Mouse (Mus musculus) neural tube, embryonic 15.5 days (tissue): ENCODE measurements around the gene Exosc1. TPM values are rescaled to one million over a fixed set of nuclear protein-coding genes. Genes with fewer than 3 reads are reported as not detected.
A peak's percentile ranks its signal among the peaks of the same experiment; 100 is the strongest.
"Not testable (repeated sequence)": the region's sequence is repeated elsewhere in the genome, so short reads cannot be mapped to it uniquely, and the experiment has no call there.

ENCODE experiments used
- ATAC-seq: fragments of 200-750 bp; cut with Nextera tagmentation; 2 replicates; pipeline ENCODE4 v1.8.0; 2017; ENCODE audit warnings: mild to moderate bottlenecking, moderate TSS enrichment, moderate library complexity; ENCODE audit not compliant: low FRiP score
- H3K27ac ChIP-seq: fragments of 300-500 bp; sonication (generic); replicated peaks from 2 replicates; pipeline ENCODE4 v1.5.1; 2015; ENCODE audit warnings: mild to moderate bottlenecking, inconsistent platforms
- H3K27me3 ChIP-seq: fragments of 300-500 bp; sonication (generic); replicated peaks from 2 replicates; pipeline ENCODE4 v1.6.1; 2015; ENCODE audit warnings: inconsistent platforms
- H3K36me3 ChIP-seq: fragments of 300-500 bp; sonication (generic); 2 replicates; pipeline ENCODE4 v1.6.1; 2015; ENCODE audit warnings: inconsistent platforms
- H3K4me1 ChIP-seq: fragments of 300-500 bp; sonication (generic); 2 replicates; pipeline ENCODE4 v1.6.1; 2015; ENCODE audit warnings: inconsistent platforms
- H3K4me2 ChIP-seq: fragments of 300-500 bp; sonication (generic); 2 replicates; pipeline ENCODE4 v1.6.1; 2015; ENCODE audit warnings: inconsistent platforms, mild to moderate bottlenecking, moderate library complexity
- H3K4me3 ChIP-seq: fragments of 300-500 bp; sonication (generic); replicated peaks from 2 replicates; pipeline ENCODE4 v1.5.1; 2015; ENCODE audit warnings: mild to moderate bottlenecking, inconsistent platforms
- H3K9ac ChIP-seq: fragments of 300-500 bp; sonication (generic); replicated peaks from 2 replicates; pipeline ENCODE4 v1.6.1; 2015; ENCODE audit warnings: mild to moderate bottlenecking, inconsistent platforms
- H3K9me3 ChIP-seq: fragments of 300-500 bp; sonication (generic); replicated peaks from 2 replicates; pipeline ENCODE4 v1.6.1; 2016; ENCODE audit warnings: inconsistent platforms
- WGBS: fragments of 180-500 bp; shearing (Covaris S2); methylation state at CpG from one replicate; pipeline ENCODE4 v1.1.7; 2015; ENCODE audit warnings: mixed read lengths; 5-methylcytosine and 5-hydroxymethylcytosine counted together
- polyA plus RNA-seq: library from polyadenylated mRNA; unstranded; fragments of >200 nt; fragmentation: Nextera tagmentation; extraction: Ambion mirVana; gene quantifications from 2 replicates; pipeline ENCODE4 v1.2.1, GENCODE M21; 2015

The Exosc1 gene
- polyA plus RNA-seq, 1 experiment from 2014 or later = 59.7 TPM

DNA sequence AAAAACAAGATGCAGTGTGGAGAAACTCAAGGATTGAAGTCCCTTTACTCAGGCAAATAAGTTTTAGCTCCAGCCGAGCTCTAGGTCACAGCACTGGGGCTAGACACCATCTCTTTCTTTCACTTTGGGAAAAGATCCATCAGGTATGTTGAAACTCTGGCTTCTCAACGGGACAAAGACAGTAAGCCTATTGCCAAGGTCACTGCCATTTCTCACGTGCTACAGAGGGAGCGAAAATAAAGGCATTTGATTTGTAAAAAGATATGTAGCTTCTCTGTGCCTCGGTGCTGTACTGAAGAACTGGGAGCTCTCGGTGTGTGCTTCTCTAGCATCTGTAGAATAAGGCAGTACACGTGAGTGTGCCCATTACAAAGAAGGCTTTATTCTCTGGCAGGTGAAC is 10.6 kb upstream of the Exosc1 start:
- H3K4me3 ChIP-seq = no peak overlapping the region
- H3K36me3 ChIP-seq = peaks cover 92% of the 10 kb centered on the region
- no peaks in the 10 kb centered on the region for H3K27me3 ChIP-seq
- no peaks in the 10 kb centered on the region for H3K4me1 ChIP-seq
- 92% methylated on average over 7 of the region's 7 CpGs for WGBS
- no peaks in the 10 kb centered on the region for H3K9me3 ChIP-seq
- H3K4me2 ChIP-seq = no peak overlapping the region
- H3K27ac ChIP-seq = no peak overlapping the region
- ATAC-seq = no peak
- no peak overlapping the region for H3K9ac ChIP-seq

GRCm38 (mm10) chr19:41938539-41938938 is 5.3 kb upstream of the Exosc1 start:
- H3K36me3 ChIP-seq = peaks cover 58% of the 10 kb centered on the region

GRCm38 (mm10) chr19:41935921-41936320 is 2.7 kb upstream of the Exosc1 start:
- Histone ChIP-seq H3K27ac (no peak overlapping the region), H3K9me3 (no peaks in the 10 kb centered on the region), H3K4me3 (no peak overlapping the region), H3K4me2 (no peak overlapping the region), H3K9ac (no peak overlapping the region), H3K36me3 (peaks cover 35% of the 10 kb centered on the region), H3K27me3 (no peaks in the 10 kb centered on the region), H3K4me1 (peaks cover 27% of the 10 kb centered on the region)
- ATAC-seq = no peak
- 98% methylated on average over 1 of the region's 1 CpGs for WGBS

More at GRCm38 (mm10) chr19:41938539-41938938, 5.3 kb upstream of the Exosc1 start:
- WGBS = 92% methylated on average over 5 of the region's 5 CpGs
- Histone ChIP-seq H3K9me3 (no peaks in the 10 kb centered on the region), H3K27me3 (no peaks in the 10 kb centered on the region), H3K27ac (no peak overlapping the region), H3K4me1 (peaks cover 17% of the 10 kb centered on the region), H3K9ac (no peak overlapping the region), H3K4me2 (no peak overlapping the region), H3K4me3 (no peak overlapping the region)
- no peak for ATAC-seq

- peak overlapping the region; percentile 78 for H3K4me2 ChIP-seq
- no peaks in the 10 kb centered on the region for H3K27me3 ChIP-seq
- H3K4me3 ChIP-seq = peak overlapping the region; percentile 88
- H3K9ac ChIP-seq = peak overlapping the region; percentile 80
- peaks cover 30% of the 10 kb centered on the region for H3K36me3 ChIP-seq
- WGBS = 7% methylated on average over 6 of the region's 6 CpGs
- H3K4me1 ChIP-seq = peaks cover 27% of the 10 kb centered on the region
- no peak overlapping the region for H3K27ac ChIP-seq
- no peaks in the 10 kb centered on the region for H3K9me3 ChIP-seq
- ATAC-seq = no peak
These were observed 901 bp upstream of the Exosc1 start for GRCm38 (mm10) chr19:41934124-41934523.

DNA sequence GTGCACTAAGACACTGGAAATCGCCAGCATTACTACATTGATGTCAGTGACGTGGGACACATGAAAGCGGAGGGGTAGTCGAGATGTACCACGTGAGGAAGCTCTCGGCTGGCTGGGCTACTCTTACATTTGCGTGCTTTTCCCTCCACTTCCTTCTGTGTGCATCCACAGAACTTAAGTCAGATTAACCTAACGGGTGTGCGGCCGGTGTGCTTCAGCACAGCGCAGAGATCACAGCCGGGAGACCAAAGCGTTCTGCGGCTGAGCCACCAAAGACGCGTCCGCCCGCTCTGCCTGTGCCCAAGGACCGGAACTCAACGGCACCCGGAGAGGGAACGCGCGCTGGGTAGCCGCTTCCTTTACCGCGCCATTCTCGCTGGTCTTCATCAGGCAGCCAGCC is 537 bp downstream of the Exosc1 start:
- Histone ChIP-seq H3K9me3 (no peaks in the 10 kb centered on the region), H3K4me1 (peaks cover 27% of the 10 kb centered on the region), H3K4me3 (peak overlapping the region; percentile 88), H3K27ac (peak overlapping the region; percentile 81), H3K27me3 (no peaks in the 10 kb centered on the region), H3K9ac (peak overlapping the region; percentile 75), H3K4me2 (peak overlapping the region; percentile 91), H3K36me3 (peaks cover 29% of the 10 kb centered on the region)
- ATAC-seq = peak; percentile 30
- WGBS = under 1% methylated on average over 28 of the region's 28 CpGs

DNA sequence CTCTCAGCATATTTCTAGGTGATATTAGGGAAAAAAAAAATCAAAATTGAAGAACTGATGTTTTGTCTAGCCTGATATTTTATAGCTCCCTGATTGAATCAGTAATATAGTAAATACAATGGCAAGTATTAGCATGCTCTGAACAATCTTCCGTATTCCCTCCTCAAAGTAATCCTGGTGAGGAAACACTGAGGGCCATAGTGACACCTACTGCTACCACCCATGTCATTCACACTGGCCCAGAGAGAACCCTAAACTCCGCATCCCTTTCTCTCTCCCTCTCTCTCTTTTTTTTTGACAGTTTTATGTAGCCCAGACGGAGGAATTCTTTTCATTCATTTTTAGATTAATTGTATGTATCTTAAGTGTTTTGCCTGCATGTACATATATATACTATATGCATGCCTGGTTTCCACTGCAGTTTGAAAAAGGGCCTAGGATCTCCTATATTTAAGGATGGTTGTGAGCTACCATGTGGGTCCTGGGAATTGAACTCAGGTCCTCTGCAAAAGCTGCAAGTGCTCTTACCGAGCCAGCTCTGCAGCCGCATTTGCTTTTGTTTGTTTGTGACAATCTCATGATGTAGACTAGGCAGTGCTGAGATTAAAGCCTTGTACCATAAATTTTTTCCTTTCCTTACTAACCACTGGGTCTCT is 12.7 kb downstream of the Exosc1 start:
- ATAC-seq = no peak
- Histone ChIP-seq H3K27ac (no peak overlapping the region), H3K4me1 (no peaks in the 10 kb centered on the region), H3K36me3 (peaks cover 61% of the 10 kb centered on the region), H3K27me3 (no peaks in the 10 kb centered on the region), H3K9ac (no peak overlapping the region), H3K9me3 (no peaks in the 10 kb centered on the region), H3K4me2 (no peak overlapping the region), H3K4me3 (no peak overlapping the region)
- WGBS = 83% methylated on average over 5 of the region's 5 CpGs

GRCm38 (mm10) chr19:41919471-41919870 is 13.8 kb downstream of the Exosc1 start:
- no peak for ATAC-seq
- no peaks in the 10 kb centered on the region for H3K9me3 ChIP-seq
- H3K27ac ChIP-seq = no peak overlapping the region
- no peak overlapping the region for H3K4me2 ChIP-seq
- no peak overlapping the region for H3K4me3 ChIP-seq
- peaks cover 58% of the 10 kb centered on the region for H3K36me3 ChIP-seq
- H3K27me3 ChIP-seq = no peaks in the 10 kb centered on the region
- H3K9ac ChIP-seq = no peak overlapping the region
- WGBS = 80% methylated on average over 4 of the region's 4 CpGs
- H3K4me1 ChIP-seq = peaks cover 8% of the 10 kb centered on the region

DNA sequence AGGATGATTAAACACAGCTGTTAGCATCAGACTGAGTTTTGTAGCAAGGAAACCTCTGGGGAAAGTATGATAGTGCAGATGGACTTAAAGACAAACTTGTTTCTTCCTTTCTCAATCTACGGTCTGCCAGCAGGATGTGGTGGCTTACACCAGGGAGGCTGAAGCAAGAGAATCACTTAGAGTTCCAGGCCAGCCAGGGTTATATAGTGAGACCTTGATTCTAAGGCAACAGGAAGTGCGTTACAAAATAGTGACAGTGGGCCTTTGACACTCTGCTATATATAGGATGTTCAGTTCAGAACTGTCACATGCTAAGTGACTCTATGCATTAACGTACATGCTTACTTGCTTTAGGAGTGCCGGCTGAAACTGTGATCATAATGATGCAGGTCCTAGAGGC is 16.4 kb downstream of the Exosc1 start:
- H3K4me2 ChIP-seq = no peak overlapping the region
- H3K4me3 ChIP-seq = no peak overlapping the region
- peaks cover 42% of the 10 kb centered on the region for H3K36me3 ChIP-seq
- ATAC-seq = no peak
- H3K9ac ChIP-seq = no peak overlapping the region
- H3K27me3 ChIP-seq = no peaks in the 10 kb centered on the region
- H3K9me3 ChIP-seq = no peaks in the 10 kb centered on the region
- H3K27ac ChIP-seq = no peak overlapping the region
- peaks cover 29% of the 10 kb centered on the region for H3K4me1 ChIP-seq
- 87% methylated on average over 4 of the region's 4 CpGs for WGBS

DNA sequence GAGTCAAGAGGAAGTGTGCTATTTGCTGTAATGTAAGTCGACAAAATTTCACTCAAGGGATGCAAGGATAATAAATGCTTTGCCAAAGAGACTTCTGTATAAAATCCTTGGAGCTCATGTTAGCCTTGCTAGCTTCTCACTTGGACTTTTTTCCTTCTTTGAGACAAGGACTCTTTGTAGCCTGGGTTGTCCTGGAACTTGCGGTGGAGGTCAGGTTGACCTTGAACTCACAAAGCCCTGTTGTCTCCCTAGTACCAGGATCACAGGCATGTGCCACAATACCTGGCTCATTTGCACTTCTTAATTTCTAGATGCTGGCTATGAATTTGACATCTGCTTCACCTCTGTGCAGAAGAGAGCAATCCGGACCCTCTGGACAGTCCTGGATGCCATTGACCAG is 17.9 kb downstream of the Exosc1 start:
- H3K27me3 ChIP-seq = no peaks in the 10 kb centered on the region

GRCm38 (mm10) chr19:41914592-41914882 is 18.7 kb downstream of the Exosc1 start:
- H3K4me2 ChIP-seq = peak overlapping the region; percentile 92; the same call in 1 of the 2 replicates

More for the DNA sequence above, 17.9 kb downstream of the Exosc1 start:
- Histone ChIP-seq H3K4me1 (peaks cover 29% of the 10 kb centered on the region), H3K4me2 (no peak overlapping the region), H3K9ac (no peak overlapping the region), H3K27ac (no peak overlapping the region), H3K9me3 (no peaks in the 10 kb centered on the region), H3K4me3 (no peak overlapping the region), H3K36me3 (peaks cover 39% of the 10 kb centered on the region)
- WGBS = 86% methylated on average over 3 of the region's 3 CpGs
- no peak for ATAC-seq

DNA sequence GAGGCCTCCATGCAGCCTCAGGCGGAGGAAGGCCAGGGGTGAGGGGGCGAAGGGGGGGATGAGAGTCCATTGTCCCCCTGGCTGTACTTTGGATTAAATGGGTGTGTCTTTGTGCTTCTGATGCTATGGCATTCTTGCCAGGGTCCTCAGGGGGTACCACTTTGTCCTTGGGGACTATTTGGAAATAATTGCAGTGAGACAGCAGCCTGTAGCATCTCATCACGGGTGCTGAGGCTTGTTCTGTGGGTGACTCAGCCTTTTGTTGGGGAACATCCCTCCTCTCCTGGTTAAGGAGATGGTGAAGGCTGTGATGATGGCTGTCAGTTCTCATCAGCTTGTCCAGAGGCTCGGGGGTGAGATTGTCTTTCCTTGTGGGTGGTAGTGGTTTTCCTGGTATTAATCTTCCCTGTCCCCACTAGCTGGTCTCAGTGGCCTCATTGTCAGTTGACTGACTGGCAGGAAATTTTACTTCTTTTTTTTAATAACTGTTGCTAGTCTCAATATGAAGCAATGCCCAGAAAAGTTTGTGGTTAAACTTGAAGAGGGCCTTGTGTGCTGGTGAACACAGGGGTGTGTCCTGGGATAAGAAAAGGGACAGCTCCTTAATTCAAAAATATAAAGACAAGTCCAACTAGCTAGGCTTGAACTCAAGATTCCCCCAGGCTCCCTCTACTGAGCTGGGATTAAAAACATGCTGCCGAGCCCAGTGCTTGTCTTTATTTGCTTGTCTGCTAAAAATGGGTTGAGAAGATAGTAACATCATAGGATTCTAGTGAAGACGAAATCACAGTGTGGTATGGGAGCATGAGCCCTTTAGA is 19.2 kb downstream of the Exosc1 start:
- peak overlapping the region; percentile 92 for H3K4me2 ChIP-seq
- peaks cover 29% of the 10 kb centered on the region for H3K4me1 ChIP-seq
- WGBS = 43% methylated on average over 6 of the region's 6 CpGs
- H3K9ac ChIP-seq = peak overlapping the region; percentile 87; the same call in 1 of the 2 replicates
- H3K36me3 ChIP-seq = peaks cover 28% of the 10 kb centered on the region
- peak overlapping the region; percentile 74 for H3K4me3 ChIP-seq
- no peaks in the 10 kb centered on the region for H3K9me3 ChIP-seq
- ATAC-seq = no peak
- no peaks in the 10 kb centered on the region for H3K27me3 ChIP-seq
- H3K27ac ChIP-seq = no peak overlapping the region

More at GRCm38 (mm10) chr19:41914592-41914882, 18.7 kb downstream of the Exosc1 start:
- Histone ChIP-seq H3K4me1 (peaks cover 29% of the 10 kb centered on the region), H3K36me3 (peaks cover 34% of the 10 kb centered on the region)
- H3K27ac ChIP-seq, H3K27me3 ChIP-seq, H3K4me3 ChIP-seq, H3K9ac ChIP-seq, ATAC-seq, H3K9me3 ChIP-seq: not testable (repeated sequence)
